Mouse (Mus musculus): Measurements from ENCODE around the gene Robo3. TPM values are rescaled to one million over a fixed set of nuclear protein-coding genes. Genes with fewer than 3 reads are reported as not detected.

Robo3 gene
- polyA plus RNA-seq (2015; fragmentation: Nextera tagmentation; extraction: Ambion mirVana): 7.3 and 12.1 TPM in 2 replicates

GRCm38 (mm10) chr9:37432720-37433421 is at the start of gene Robo3:
Gene Robo3, minus strand, starts transcription at chr9:37433246.
- peak within 1 kb of the TSS; percentile 95 for H3K4me2 ChIP-seq (ENCODE audit: low read length)
- no peak for ATAC-seq
- H3K9me3 ChIP-seq (ENCODE audit: control insufficient read depth, low read length): no peaks in the 10 kb centered on the region
- H3K4me1 ChIP-seq (ENCODE audit: control insufficient read depth, insufficient read depth, low read depth, low read length): peaks cover 8% of the 10 kb centered on the region
- no peak within 1 kb of the TSS for H3K27ac ChIP-seq (ENCODE audit: low read depth, low read length)
- H3K9ac ChIP-seq (ENCODE audit: low read depth, low read length): peak within 1 kb of the TSS; percentile 39; the same call in 1 of the 2 replicates
- H3K4me3 ChIP-seq (ENCODE audit: low read length): peak within 1 kb of the TSS; percentile 49
- no peaks in the 10 kb centered on the region for H3K36me3 ChIP-seq (ENCODE audit: control insufficient read depth, insufficient read depth, low read length)
- peaks cover 35% of the 10 kb centered on the region for H3K27me3 ChIP-seq (replicated peaks; ENCODE audit: control insufficient read depth, insufficient read depth, low read length)
- WGBS: 0% methylated on average over 39 of the region's 40 CpGs

GRCm38 (mm10) chr9:37474923-37475322 is 41.9 kb upstream of the Robo3 start:
- WGBS: 87% methylated on average over 7 of the region's 7 CpGs
- Histone ChIP-seq H3K4me1 (ENCODE audit: control insufficient read depth, insufficient read depth, low read depth, low read length) (no peaks in the 10 kb centered on the region), H3K9me3 (ENCODE audit: control insufficient read depth, low read length) (no peaks in the 10 kb centered on the region), H3K4me3 (ENCODE audit: low read length) (no peak overlapping the region), H3K27ac (ENCODE audit: low read depth, low read length) (no peak overlapping the region), H3K27me3 (replicated peaks; ENCODE audit: control insufficient read depth, insufficient read depth, low read length) (no peaks in the 10 kb centered on the region), H3K36me3 (ENCODE audit: control insufficient read depth, insufficient read depth, low read length) (no peaks in the 10 kb centered on the region), H3K4me2 (ENCODE audit: low read length) (no peak overlapping the region), H3K9ac (ENCODE audit: low read depth, low read length) (no peak overlapping the region)
- no peak for ATAC-seq

GRCm38 (mm10) chr9:37473611-37474125 is 40.6 kb upstream of the Robo3 start:
- H3K4me2 ChIP-seq (ENCODE audit: low read length): no peak overlapping the region
- no peaks in the 10 kb centered on the region for H3K4me1 ChIP-seq (ENCODE audit: control insufficient read depth, insufficient read depth, low read depth, low read length)
- H3K36me3 ChIP-seq (ENCODE audit: control insufficient read depth, insufficient read depth, low read length): no peaks in the 10 kb centered on the region
- H3K9ac ChIP-seq (ENCODE audit: low read depth, low read length): no peak overlapping the region
- H3K27ac ChIP-seq (ENCODE audit: low read depth, low read length): no peak overlapping the region
- WGBS: 62% methylated on average over 3 of the region's 3 CpGs
- no peaks in the 10 kb centered on the region for H3K27me3 ChIP-seq (replicated peaks; ENCODE audit: control insufficient read depth, insufficient read depth, low read length)
- H3K9me3 ChIP-seq (ENCODE audit: control insufficient read depth, low read length): no peaks in the 10 kb centered on the region
- ATAC-seq: no peak
- no peak overlapping the region for H3K4me3 ChIP-seq (ENCODE audit: low read length)

GRCm38 (mm10) chr9:37462764-37463163 is 29.7 kb upstream of the Robo3 start:
- peaks cover 7% of the 10 kb centered on the region for H3K27me3 ChIP-seq (replicated peaks; ENCODE audit: control insufficient read depth, insufficient read depth, low read length)
- H3K4me1 ChIP-seq (ENCODE audit: control insufficient read depth, insufficient read depth, low read depth, low read length): peaks cover 16% of the 10 kb centered on the region
- 8% methylated on average over 7 of the region's 7 CpGs for WGBS
- no peak overlapping the region for H3K27ac ChIP-seq (ENCODE audit: low read depth, low read length)
- H3K9ac ChIP-seq (ENCODE audit: low read depth, low read length): no peak overlapping the region
- no peak for ATAC-seq
- peak overlapping the region; percentile 44 for H3K4me2 ChIP-seq (ENCODE audit: low read length)
- H3K36me3 ChIP-seq (ENCODE audit: control insufficient read depth, insufficient read depth, low read length): no peaks in the 10 kb centered on the region
- H3K4me3 ChIP-seq (ENCODE audit: low read length): no peak overlapping the region
- no peaks in the 10 kb centered on the region for H3K9me3 ChIP-seq (ENCODE audit: control insufficient read depth, low read length)

GRCm38 (mm10) chr9:37461571-37461970 is 28.5 kb upstream of the Robo3 start:
- Histone ChIP-seq H3K9me3 (ENCODE audit: control insufficient read depth, low read length) (no peaks in the 10 kb centered on the region), H3K4me2 (ENCODE audit: low read length) (no peak overlapping the region), H3K4me1 (ENCODE audit: control insufficient read depth, insufficient read depth, low read depth, low read length) (peaks cover 18% of the 10 kb centered on the region), H3K4me3 (ENCODE audit: low read length) (no peak overlapping the region), H3K27ac (ENCODE audit: low read depth, low read length) (no peak overlapping the region), H3K36me3 (ENCODE audit: control insufficient read depth, insufficient read depth, low read length) (no peaks in the 10 kb centered on the region), H3K9ac (ENCODE audit: low read depth, low read length) (no peak overlapping the region), H3K27me3 (replicated peaks; ENCODE audit: control insufficient read depth, insufficient read depth, low read length) (peaks cover 7% of the 10 kb centered on the region)
- ATAC-seq: no peak
- WGBS: 6% methylated on average over 3 of the region's 3 CpGs

- H3K4me3 ChIP-seq (ENCODE audit: low read length): peak overlapping the region; percentile 65
- H3K4me1 ChIP-seq (ENCODE audit: control insufficient read depth, insufficient read depth, low read depth, low read length): peaks cover 24% of the 10 kb centered on the region
- no peaks in the 10 kb centered on the region for H3K9me3 ChIP-seq (ENCODE audit: control insufficient read depth, low read length)
- H3K27ac ChIP-seq (ENCODE audit: low read depth, low read length): peak overlapping the region; percentile 81; the same call in 1 of the 2 replicates
- peaks cover 7% of the 10 kb centered on the region for H3K27me3 ChIP-seq (replicated peaks; ENCODE audit: control insufficient read depth, insufficient read depth, low read length)
- ATAC-seq: no peak
- WGBS: 5% methylated on average over 5 of the region's 5 CpGs
- H3K4me2 ChIP-seq (ENCODE audit: low read length): peak overlapping the region; percentile 98
- no peaks in the 10 kb centered on the region for H3K36me3 ChIP-seq (ENCODE audit: control insufficient read depth, insufficient read depth, low read length)
- peak overlapping the region; percentile 84 for H3K9ac ChIP-seq (ENCODE audit: low read depth, low read length)
Observed at GRCm38 (mm10) chr9:37460961-37461340, 27.9 kb upstream of the Robo3 start.

- under 1% methylated on average over 67 of the region's 81 CpGs for WGBS
- H3K4me3 ChIP-seq (ENCODE audit: low read length): peak overlapping the region; percentile 65
- H3K4me1 ChIP-seq (ENCODE audit: control insufficient read depth, insufficient read depth, low read depth, low read length): peaks cover 24% of the 10 kb centered on the region
- H3K9ac ChIP-seq (ENCODE audit: low read depth, low read length): peak overlapping the region; percentile 84
- H3K27ac ChIP-seq (ENCODE audit: low read depth, low read length): peak overlapping the region; percentile 81
- no peaks in the 10 kb centered on the region for H3K36me3 ChIP-seq (ENCODE audit: control insufficient read depth, insufficient read depth, low read length)
- peaks cover 7% of the 10 kb centered on the region for H3K27me3 ChIP-seq (replicated peaks; ENCODE audit: control insufficient read depth, insufficient read depth, low read length)
- H3K9me3 ChIP-seq (ENCODE audit: control insufficient read depth, low read length): no peaks in the 10 kb centered on the region
- ATAC-seq: peak; percentile 57
- H3K4me2 ChIP-seq (ENCODE audit: low read length): peak overlapping the region; percentile 98
Observed at GRCm38 (mm10) chr9:37460043-37460960, 27.3 kb upstream of the Robo3 start.

GRCm38 (mm10) chr9:37459665-37460042 is 26.6 kb upstream of the Robo3 start:
- Histone ChIP-seq H3K4me3 (ENCODE audit: low read length) (peak overlapping the region; percentile 65), H3K4me1 (ENCODE audit: control insufficient read depth, insufficient read depth, low read depth, low read length) (peaks cover 24% of the 10 kb centered on the region), H3K36me3 (ENCODE audit: control insufficient read depth, insufficient read depth, low read length) (no peaks in the 10 kb centered on the region), H3K4me2 (ENCODE audit: low read length) (peak overlapping the region; percentile 98), H3K27ac (ENCODE audit: low read depth, low read length) (peak overlapping the region; percentile 81), H3K9ac (ENCODE audit: low read depth, low read length) (peak overlapping the region; percentile 84), H3K9me3 (ENCODE audit: control insufficient read depth, low read length) (no peaks in the 10 kb centered on the region), H3K27me3 (replicated peaks; ENCODE audit: control insufficient read depth, insufficient read depth, low read length) (peaks cover 7% of the 10 kb centered on the region)
- 2% methylated on average over 9 of the region's 9 CpGs for WGBS
- ATAC-seq: no peak

GRCm38 (mm10) chr9:37457151-37457550 is 24.1 kb upstream of the Robo3 start:
- no peak overlapping the region for H3K27ac ChIP-seq (ENCODE audit: low read depth, low read length)
- no peak overlapping the region for H3K4me3 ChIP-seq (ENCODE audit: low read length)
- peaks cover 22% of the 10 kb centered on the region for H3K4me1 ChIP-seq (ENCODE audit: control insufficient read depth, insufficient read depth, low read depth, low read length)
- H3K9me3 ChIP-seq (ENCODE audit: control insufficient read depth, low read length): no peaks in the 10 kb centered on the region
- H3K36me3 ChIP-seq (ENCODE audit: control insufficient read depth, insufficient read depth, low read length): no peaks in the 10 kb centered on the region
- 47% methylated on average over 1 of the region's 1 CpGs for WGBS
- H3K9ac ChIP-seq (ENCODE audit: low read depth, low read length): no peak overlapping the region
- ATAC-seq: no peak
- H3K4me2 ChIP-seq (ENCODE audit: low read length): no peak overlapping the region
- H3K27me3 ChIP-seq (replicated peaks; ENCODE audit: control insufficient read depth, insufficient read depth, low read length): peaks cover 5% of the 10 kb centered on the region
